Mouse (Mus musculus) leukemia stem cell, adult 10-12 weeks (primary cell): ENCODE data around the gene Il18r1. TPM values are rescaled to one million over a fixed set of nuclear protein-coding genes. Genes with fewer than 3 reads are reported as not detected.

Experiments used
- polyA plus RNA-seq: library from polyadenylated mRNA; stranded (reverse); fragments of >175 nt; gene quantifications from 2 replicates; pipeline ENCODE4 v1.2.3, GENCODE M21; 2012; ENCODE audit warnings: low replicate concordance

Gene Il18r1
- 0.16 and 0.54 TPM in 2 replicates for polyA plus RNA-seq

GRCm38 (mm10) chr1:40465477-40466430 lies at the start of gene Il18r1:
Gene Il18r1, plus strand, starts transcription at chr1:40465552.

GRCm38 (mm10) chr1:40428910-40429675 lies 36.3 kb upstream of the Il18r1 start, which contains the start of gene Il1rl1:
Gene Il1rl1, plus strand, starts transcription at chr1:40429570.

GRCm38 (mm10) chr1:40514851-40515585 lies 49.7 kb downstream of the Il18r1 start, which contains the start of gene Il18rap:
Gene Il18rap, plus strand, starts transcription at chr1:40515362.

Other genes starting within 250 kb of the Il18r1 start
- 2.5 and 9.1 TPM in 2 replicates for gene Il1r1, start 240.5 kb upstream of the Il18r1 start, polyA plus RNA-seq
- gene Il1rl2, start 140.9 kb upstream of the Il18r1 start, polyA plus RNA-seq, result 0.51 and 0.92 TPM in 2 replicates
- gene Il1rl1, start 36.0 kb upstream of the Il18r1 start, polyA plus RNA-seq, result 1.8 and 14.2 TPM in 2 replicates
- 0.47 TPM in 1 of 2 replicates, not detected in the other for gene Il18rap, start 49.8 kb downstream of the Il18r1 start, polyA plus RNA-seq
- not detected in 2 replicates for gene Slc9a4, start 114.5 kb downstream of the Il18r1 start, polyA plus RNA-seq
- gene Slc9a2, start 215.0 kb downstream of the Il18r1 start, polyA plus RNA-seq, result not detected in 2 replicates